Mouse (Mus musculus) spleen, adult 2 months (tissue): Measurements from ENCODE around the gene Faxc.

Experiments used
- CTCF ChIP-seq: fragments of 200-500 bp; IDR thresholded peaks from 2 replicates; pipeline ENCODE4 v1.5.1; 2011; ENCODE audit warnings: mild to moderate bottlenecking, inconsistent platforms; ENCODE audit not compliant: insufficient read depth, insufficient read length, insufficient replicate concordance; ENCODE audit errors: extremely low read depth
- POLR2A ChIP-seq: fragments of 200-500 bp; IDR thresholded peaks from 2 replicates; pipeline ENCODE4 v1.6.1; 2011; ENCODE audit warnings: low read depth, low read length, inconsistent platforms

- TF ChIP-seq CTCF (no peak), POLR2A (no peak)
Measured at GRCm38 (mm10) chr4:21936424-21936823, 5.3 kb downstream of the Faxc start.
